Mouse (Mus musculus) ovary, postnatal 14 days (tissue): ENCODE measurements around the gene Gm3448.
"Not testable (repeated sequence)": the region's sequence is repeated elsewhere in the genome, so short reads cannot be mapped to it uniquely, and the experiment has no call there.

Experiments used
- DNase-seq: peaks from one replicate; pipeline ENCODE4 v3.0.0; 2022; ENCODE audit warnings: low spot score

Gene Gm3448

DNA sequence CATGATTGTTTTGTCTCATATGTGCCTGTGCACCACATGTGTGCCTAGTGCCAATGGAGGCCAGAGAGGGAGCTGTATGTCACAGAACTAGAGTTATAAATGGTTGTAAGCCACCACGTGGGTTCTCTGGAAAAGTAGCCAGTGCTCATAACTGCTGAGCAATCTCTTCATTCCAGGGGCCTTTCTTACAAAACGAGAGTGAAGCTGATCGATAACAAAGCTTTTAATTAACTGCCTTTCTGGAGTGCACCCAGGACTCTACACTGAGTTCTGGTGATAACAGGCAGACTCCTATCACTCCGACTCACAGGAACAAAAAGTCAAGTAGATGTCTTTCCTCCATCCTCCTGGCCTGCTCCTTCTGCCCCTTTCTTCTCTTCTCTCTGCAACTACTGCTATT, 9.9 kb downstream of the Gm3448 start:
- not testable (repeated sequence) for DNase-seq

DNA sequence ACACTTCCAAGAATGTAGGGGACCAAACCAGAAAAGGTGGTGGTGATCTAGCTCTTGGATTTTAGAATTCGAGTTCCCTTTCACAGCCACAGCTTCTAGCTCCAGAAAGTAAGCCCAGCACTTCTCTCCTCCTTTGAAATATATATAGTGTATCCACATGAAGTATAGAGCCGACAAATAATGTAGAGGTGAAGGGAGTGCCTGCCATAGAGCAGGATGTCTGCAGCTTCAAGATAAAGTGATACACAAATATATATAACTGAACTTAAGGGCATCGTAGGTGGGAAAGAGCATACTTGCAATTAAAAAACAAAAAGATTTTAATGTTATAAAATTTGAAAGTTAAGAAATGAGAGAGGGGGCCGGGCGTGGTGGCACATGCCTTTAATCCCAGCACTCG, 15.8 kb downstream of the Gm3448 start:
- DNase-seq: not testable (repeated sequence)

DNA sequence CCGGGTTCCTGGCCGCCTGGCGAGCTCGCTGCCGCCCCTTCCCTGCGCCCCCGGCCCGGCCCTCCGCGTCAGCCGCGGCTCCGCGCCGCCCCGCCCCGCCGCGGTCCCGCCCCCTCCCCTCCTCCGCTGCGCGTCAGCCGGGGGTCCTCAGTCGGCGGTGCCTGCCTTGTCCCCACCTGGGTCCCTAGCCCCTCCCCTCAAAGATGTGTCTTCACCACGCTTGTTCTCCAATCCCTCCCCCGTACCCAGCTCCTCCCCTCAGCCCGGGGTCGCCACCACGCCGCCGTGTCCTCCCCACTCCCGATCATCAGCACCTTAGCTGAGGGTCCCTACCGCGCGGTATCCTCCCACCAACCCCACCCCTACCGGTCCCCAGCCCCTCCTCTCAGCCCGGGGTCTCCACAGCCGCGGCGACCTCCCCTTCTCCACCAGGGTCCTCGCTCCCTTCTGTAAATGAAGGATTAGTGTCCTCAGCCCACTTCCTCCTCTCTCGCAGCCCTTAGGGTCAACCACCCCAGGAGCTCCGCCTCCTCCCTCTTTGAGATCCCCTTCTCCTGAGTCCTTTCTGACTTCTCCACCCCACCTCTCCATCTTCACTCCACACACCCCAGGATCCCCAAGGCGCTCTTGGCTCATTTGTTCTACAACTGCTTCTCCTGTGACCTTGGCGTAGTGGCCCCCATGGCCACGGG, 16.7 kb downstream of the Gm3448 start:
- not testable (repeated sequence) for DNase-seq

DNA sequence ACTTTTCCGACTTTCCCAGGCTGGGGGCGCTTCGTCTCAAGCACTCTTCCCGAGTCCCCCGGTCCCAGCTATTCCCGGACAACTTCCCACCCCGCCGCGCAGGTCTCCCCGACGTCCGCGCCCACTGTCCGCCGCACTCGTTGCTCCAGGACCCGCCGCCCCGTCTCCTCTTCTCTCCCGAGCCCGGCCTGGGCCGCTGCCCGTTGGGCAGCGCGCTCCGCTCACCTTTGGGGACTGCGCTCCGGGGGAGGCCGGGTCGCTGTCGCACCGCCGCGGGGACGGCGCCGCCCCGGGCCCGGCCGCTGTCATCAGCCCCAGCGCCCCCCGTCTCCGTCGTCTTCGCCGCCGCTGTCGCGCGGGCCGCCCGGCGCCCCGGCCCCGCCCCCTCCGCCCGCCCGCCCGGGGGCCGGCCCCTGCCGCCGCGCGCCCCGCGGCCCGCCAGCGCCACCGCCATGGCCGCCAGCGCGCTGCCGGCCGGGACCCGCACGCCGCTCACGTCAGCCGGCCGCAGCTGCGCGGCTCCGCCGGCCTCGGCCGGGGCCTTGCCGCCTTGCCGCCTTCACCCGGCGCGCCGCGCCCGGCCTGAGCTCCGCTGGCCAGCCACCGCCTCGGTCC, 17.4 kb downstream of the Gm3448 start:
- not testable (repeated sequence) for DNase-seq

DNA sequence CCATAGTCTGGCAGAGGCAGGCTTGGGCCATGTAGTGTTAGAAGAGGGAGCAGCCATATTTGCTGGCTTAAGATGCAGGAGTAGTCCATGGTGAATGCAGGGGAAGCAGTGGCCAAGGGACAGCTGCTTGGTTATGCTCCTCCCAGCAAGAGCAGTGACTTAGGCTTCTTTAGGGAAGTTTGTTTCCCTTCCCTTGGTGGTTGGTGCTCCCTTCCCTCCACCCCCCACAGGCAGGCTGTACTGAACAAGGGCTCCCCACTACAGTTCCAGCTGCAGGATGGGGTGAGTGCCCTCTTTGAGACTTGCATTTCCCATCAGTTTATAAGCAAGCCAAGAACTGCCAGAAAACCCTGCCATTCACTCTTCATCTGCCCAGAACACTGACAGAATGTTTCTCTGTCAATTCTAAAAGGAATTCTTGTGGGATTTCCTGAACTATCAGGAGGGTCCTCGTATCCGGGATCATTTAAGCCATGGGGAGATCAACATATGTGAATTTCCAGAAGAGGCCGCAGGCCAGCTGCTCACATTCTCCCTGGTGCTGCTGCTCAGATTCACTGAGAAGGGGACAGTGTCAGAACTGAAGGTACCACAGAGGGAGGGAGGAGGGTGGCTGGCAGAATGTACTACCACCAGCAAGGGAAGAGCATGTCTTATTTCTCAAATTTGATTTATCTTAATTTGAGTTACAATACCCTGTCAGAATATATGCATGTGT, 19.7 kb downstream of the Gm3448 start:
- DNase-seq: not testable (repeated sequence)

GRCm38 (mm10) chr17:15009706-15010413, 31.5 kb downstream of the Gm3448 start, which contains the start of gene Gm3435:
Gene Gm3435, plus strand, starts transcription at chr17:15010176.
- DNase-seq: not testable (repeated sequence)

- not testable (repeated sequence) for DNase-seq
These were observed 32.2 kb downstream of the Gm3448 start for GRCm38 (mm10) chr17:15009088-15009487.

DNA sequence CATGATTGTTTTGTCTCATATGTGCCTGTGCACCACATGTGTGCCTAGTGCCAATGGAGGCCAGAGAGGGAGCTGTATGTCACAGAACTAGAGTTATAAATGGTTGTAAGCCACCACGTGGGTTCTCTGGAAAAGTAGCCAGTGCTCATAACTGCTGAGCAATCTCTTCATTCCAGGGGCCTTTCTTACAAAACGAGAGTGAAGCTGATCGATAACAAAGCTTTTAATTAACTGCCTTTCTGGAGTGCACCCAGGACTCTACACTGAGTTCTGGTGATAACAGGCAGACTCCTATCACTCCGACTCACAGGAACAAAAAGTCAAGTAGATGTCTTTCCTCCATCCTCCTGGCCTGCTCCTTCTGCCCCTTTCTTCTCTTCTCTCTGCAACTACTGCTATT, 41.3 kb downstream of the Gm3448 start:
- DNase-seq: not testable (repeated sequence)

DNA sequence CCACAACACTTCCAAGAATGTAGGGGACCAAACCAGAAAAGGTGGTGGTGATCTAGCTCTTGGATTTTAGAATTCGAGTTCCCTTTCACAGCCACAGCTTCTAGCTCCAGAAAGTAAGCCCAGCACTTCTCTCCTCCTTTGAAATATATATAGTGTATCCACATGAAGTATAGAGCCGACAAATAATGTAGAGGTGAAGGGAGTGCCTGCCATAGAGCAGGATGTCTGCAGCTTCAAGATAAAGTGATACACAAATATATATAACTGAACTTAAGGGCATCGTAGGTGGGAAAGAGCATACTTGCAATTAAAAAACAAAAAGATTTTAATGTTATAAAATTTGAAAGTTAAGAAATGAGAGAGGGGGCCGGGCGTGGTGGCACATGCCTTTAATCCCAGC, 47.2 kb downstream of the Gm3448 start:
- DNase-seq: not testable (repeated sequence)

DNA sequence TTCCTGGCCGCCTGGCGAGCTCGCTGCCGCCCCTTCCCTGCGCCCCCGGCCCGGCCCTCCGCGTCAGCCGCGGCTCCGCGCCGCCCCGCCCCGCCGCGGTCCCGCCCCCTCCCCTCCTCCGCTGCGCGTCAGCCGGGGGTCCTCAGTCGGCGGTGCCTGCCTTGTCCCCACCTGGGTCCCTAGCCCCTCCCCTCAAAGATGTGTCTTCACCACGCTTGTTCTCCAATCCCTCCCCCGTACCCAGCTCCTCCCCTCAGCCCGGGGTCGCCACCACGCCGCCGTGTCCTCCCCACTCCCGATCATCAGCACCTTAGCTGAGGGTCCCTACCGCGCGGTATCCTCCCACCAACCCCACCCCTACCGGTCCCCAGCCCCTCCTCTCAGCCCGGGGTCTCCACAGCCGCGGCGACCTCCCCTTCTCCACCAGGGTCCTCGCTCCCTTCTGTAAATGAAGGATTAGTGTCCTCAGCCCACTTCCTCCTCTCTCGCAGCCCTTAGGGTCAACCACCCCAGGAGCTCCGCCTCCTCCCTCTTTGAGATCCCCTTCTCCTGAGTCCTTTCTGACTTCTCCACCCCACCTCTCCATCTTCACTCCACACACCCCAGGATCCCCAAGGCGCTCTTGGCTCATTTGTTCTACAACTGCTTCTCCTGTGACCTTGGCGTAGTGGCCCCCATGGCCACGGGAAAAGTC, 48.1 kb downstream of the Gm3448 start:
- DNase-seq: not testable (repeated sequence)

- not testable (repeated sequence) for DNase-seq
These were observed 48.7 kb downstream of the Gm3448 start for GRCm38 (mm10) chr17:14992522-14993138.

DNA sequence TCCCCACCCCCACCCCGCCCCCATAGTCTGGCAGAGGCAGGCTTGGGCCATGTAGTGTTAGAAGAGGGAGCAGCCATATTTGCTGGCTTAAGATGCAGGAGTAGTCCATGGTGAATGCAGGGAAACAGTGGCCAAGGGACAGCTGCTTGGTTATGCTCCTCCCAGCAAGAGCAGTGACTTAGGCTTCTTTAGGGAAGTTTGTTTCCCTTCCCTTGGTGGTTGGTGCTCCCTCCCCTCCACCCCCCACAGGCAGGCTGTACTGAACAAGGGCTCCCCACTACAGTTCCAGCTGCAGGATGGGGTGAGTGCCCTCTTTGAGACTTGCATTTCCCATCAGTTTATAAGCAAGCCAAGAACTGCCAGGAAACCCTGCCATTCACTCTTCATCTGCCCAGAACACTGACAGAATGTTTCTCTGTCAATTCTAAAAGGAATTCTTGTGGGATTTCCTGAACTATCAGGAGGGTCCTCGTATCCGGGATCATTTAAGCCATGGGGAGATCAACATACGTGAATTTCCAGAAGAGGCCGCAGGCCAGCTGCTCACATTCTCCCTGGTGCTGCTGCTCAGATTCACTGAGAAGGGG, 51.1 kb downstream of the Gm3448 start:
- DNase-seq: not testable (repeated sequence)

DNA sequence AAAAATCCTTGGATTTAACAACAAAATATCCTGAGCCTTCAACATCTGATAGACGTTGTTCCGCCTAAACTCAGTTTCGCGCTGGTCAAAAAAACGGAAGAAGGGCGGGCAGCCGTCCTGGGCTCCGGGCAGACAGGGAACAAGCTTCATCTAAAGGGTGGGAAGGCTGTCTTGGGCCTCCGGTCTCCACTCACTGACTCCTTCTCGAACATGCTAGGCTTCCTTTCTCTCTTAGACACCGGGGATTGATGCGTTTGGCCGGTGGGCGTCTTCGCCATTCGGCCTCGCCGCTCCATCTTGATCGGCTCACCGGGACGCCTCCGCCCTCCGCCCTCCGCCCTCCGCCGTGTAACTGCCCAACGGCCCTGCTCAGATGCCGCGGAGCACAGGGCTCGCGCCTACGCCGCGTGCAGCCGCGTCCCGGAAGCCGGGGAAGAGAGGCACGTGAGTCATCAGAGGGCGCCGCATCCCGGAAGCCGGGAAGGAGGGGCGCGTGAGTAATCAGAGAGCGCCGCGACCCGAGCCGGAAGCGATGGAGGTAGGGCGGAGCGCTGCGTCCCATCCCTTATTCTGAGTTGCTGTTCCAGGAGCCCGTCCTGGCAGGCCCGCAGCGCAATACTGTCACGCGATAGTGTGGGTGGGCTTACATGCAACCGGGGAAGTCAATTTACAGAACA, 62.8 kb downstream of the Gm3448 start, which contains the start of the genes 9030025P20Rik and Gm3417:
Gene 9030025P20Rik, plus strand, starts transcription at position 107 of the 677 bp plus-strand sequence.
Gene Gm3417, minus strand, starts transcription at position 429 of the 677 bp plus-strand sequence.
- DNase-seq: not testable (repeated sequence)

- DNase-seq: not testable (repeated sequence)
These were observed 63.5 kb downstream of the Gm3448 start for GRCm38 (mm10) chr17:14977718-14978361.

- DNase-seq: not testable (repeated sequence)
These were observed 72.9 kb downstream of the Gm3448 start for GRCm38 (mm10) chr17:14968373-14968913.

DNA sequence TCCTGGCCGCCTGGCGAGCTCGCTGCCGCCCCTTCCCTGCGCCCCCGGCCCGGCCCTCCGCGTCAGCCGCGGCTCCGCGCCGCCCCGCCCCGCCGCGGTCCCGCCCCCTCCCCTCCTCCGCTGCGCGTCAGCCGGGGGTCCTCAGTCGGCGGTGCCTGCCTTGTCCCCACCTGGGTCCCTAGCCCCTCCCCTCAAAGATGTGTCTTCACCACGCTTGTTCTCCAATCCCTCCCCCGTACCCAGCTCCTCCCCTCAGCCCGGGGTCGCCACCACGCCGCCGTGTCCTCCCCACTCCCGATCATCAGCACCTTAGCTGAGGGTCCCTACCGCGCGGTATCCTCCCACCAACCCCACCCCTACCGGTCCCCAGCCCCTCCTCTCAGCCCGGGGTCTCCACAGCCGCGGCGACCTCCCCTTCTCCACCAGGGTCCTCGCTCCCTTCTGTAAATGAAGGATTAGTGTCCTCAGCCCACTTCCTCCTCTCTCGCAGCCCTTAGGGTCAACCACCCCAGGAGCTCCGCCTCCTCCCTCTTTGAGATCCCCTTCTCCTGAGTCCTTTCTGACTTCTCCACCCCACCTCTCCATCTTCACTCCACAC, 79.7 kb downstream of the Gm3448 start:
- not testable (repeated sequence) for DNase-seq

DNA sequence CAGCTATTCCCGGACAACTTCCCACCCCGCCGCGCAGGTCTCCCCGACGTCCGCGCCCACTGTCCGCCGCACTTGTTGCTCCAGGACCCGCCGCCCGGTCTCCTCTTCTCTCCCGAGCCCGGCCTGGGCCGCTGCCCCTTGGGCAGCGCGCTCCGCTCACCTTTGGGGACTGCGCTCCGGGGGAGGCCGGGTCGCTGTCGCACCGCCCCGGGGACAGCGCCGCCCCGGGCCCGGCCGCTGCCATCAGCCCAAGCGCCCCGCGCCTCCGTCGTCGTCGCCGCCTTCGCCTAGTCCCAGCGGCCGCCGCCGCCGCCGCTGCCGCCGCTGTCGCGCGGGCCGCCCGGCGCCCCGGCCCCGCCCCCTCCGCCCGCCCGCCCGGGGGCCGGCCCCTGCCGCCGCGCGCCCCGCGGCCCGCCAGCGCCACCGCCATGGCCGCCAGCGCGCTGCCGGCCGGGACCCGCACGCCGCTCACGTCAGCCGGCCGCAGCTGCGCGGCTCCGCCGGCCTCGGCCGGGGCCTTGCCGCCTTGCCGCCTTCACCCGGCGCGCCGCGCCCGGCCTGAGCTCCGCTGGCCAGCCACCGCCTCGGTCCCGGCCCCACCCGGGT, 80.3 kb downstream of the Gm3448 start, which contains the start of gene Phf10:
Gene Phf10, minus strand, starts transcription at position 323 of the 606 bp plus-strand sequence.
- DNase-seq: peak; percentile 20

DNA sequence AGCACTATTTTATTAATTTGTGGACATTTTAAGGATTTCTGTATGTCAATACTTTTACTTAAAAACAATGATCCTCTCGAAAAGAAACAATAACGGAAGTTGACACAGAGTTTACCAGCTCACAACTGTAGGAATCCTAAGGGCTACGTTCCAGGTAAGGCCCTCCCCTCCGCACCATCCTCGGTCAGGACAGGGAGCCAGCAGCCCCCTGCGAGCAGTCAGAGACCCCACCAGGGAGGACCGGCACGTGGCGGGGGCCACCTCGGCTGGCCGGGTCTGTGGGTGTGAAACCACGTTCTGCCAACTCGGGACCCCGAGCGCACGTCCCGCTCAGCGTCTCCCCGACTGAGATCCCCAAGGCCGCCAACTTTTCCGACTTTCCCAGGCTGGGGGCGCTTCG, 80.8 kb downstream of the Gm3448 start:
- peak; percentile 11 for DNase-seq
